Mouse (Mus musculus) bone marrow macrophage, adult 2 months (primary cell): Measurements from ENCODE around the gene Med12l. TPM values are rescaled to one million over a fixed set of nuclear protein-coding genes. Genes with fewer than 3 reads are reported as not detected.

Experiments used
- H3K27ac ChIP-seq: 2 replicates; pipeline ENCODE4 v1.5.1; 2012; ENCODE audit warnings: low read depth, low read length; ENCODE audit not compliant: insufficient read depth
- H3K4me1 ChIP-seq: 2 replicates; pipeline ENCODE4 v1.6.1; 2012; ENCODE audit warnings: low read length; ENCODE audit not compliant: control insufficient read depth, insufficient read depth
- H3K4me3 ChIP-seq: 2 replicates; pipeline ENCODE4 v1.5.1; 2012; ENCODE audit warnings: mild to moderate bottlenecking, low read length, moderate library complexity; ENCODE audit not compliant: insufficient read depth
- CTCF ChIP-seq: IDR thresholded peaks from 2 replicates; pipeline ENCODE4 v1.5.1; 2012; ENCODE audit warnings: low read depth, mild to moderate bottlenecking, low read length, moderate library complexity
- POLR2A ChIP-seq: IDR thresholded peaks from 2 replicates; pipeline ENCODE4 v1.6.1; 2012; ENCODE audit warnings: mild to moderate bottlenecking, low read depth, low read length, borderline replicate concordance
- polyA plus RNA-seq: library from polyadenylated mRNA; stranded (reverse); fragments of >200 nt; gene quantifications from 2 replicates; pipeline ENCODE4 v1.2.4, GENCODE M21; 2012; ENCODE audit not compliant: missing spikeins, insufficient read depth, insufficient read length

The Med12l gene
- polyA plus RNA-seq, 1 experiment, result 0.44 TPM

DNA sequence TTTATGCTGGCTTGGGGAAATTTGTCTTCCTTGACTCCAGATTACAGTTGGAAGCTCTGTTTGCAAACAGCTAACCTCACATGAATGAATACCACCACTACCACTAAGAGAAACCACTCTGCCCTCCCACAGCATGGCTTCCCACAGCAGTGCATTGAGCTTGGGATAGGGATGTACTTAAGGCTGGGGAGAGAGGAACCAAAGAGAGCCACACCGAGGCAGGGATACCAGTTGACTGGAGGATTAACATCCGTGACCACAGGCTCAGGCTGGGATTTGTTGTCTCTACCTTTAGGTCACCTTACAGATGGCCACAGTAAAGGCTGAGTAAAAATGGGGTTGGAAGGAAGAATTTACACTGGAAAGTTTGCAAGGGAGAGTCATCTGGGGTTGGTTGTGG lies 16.6 kb downstream of the Med12l start:
- H3K4me3 ChIP-seq, result no peak overlapping the region
- no peak overlapping the region for H3K27ac ChIP-seq
- H3K4me1 ChIP-seq, result no peaks in the 10 kb centered on the region
- TF ChIP-seq CTCF (no peak), POLR2A (no peak)

DNA sequence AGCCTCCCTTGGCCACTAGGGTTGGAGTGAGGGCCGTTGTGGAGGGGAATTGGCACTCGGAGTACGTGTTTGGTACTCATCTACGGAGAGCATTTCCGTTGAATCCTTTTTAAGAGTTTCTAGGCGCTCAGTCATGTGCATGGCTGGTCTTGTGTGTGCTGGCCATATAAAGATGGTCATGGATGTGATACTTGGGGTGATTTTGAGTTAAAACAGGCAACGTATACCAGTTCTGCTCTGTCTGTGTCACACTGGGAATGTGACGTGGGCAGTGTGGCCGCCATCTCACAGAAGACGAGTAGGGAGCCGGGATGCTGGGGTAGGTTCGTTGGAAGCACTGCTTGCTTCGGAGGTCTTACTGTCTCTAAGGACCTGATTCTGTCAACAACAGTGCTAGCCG lies 17.3 kb downstream of the Med12l start:
- Histone ChIP-seq H3K27ac (no peak overlapping the region), H3K4me3 (no peak overlapping the region), H3K4me1 (no peaks in the 10 kb centered on the region)
- TF ChIP-seq CTCF, result no peak
- TF ChIP-seq POLR2A, result no peak

DNA sequence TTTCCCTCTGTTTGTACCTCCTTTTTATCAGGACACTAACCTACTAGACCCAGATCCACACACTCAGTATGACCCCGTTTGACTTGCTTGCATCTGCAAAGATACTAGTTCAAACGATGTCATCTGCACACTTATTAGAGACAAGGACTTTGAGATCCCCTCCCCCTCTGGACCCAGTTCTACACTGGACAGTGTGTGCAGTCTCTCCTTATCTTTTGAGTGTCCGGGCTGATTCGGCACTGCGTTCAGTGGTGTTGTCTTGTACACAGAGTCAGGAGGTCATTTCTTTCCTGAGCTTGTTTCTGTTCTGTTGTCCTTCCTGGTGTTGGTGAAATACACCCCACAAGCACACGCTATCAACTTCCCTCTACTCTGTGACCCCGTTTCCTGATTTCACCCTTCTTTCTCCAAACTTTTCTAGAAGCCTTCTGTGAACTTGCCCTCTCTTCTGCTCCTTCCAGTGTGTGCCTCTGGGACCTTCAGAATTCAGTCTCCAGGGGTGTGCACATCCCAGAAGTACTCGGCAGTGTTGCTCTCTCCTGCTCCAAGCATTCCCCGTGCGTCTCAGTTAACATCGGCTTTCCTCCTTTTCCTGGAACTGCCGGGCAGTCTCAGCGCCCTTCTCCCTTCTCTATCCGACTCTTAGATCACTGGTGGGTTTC lies 19.0 kb downstream of the Med12l start:
- Histone ChIP-seq H3K4me1 (no peaks in the 10 kb centered on the region), H3K27ac (no peak overlapping the region), H3K4me3 (no peak overlapping the region)
- no peak for TF ChIP-seq POLR2A
- TF ChIP-seq CTCF, result no peak

DNA sequence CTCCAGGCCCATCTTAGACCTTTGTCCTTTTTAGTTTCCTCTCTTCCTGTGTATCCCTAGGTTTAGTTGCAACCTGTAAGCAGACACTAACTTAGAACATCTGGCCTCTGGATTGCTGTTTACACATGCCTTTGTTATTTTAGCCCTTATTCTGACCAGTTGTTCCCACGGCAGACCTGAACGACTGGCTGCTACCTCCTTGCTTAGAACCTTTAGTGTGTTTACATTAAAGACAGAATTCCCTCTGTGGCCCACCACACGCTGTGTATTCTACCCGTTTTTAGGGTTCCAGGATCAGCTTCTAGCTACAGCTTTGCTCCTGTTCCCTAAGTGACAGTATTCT lies 19.5 kb downstream of the Med12l start:
- no peak for TF ChIP-seq POLR2A
- no peak for TF ChIP-seq CTCF
- Histone ChIP-seq H3K4me1 (no peaks in the 10 kb centered on the region), H3K4me3 (no peak overlapping the region), H3K27ac (no peak overlapping the region)

DNA sequence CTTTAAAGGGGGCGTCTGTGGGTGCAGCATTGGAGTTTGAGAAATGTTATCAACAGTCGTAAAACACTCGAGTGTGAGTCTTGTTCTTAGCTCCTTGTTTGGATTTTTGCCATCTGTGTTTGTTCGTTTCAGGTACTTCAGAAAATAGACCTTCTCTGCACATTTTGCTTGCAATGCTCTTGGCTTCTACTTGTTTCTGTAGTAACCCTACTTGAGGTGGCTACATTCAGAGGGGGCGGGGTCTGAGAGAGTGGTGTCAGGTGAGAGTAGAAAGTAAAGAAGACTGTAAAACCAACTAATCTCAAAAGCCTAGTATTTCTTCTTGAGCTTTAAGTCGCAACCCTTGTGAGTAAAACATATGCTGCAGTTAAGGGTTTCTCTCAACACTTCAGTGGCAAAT lies 23.1 kb downstream of the Med12l start:
- H3K4me3 ChIP-seq, result no peak overlapping the region
- no peaks in the 10 kb centered on the region for H3K4me1 ChIP-seq
- H3K27ac ChIP-seq, result no peak overlapping the region
- TF ChIP-seq CTCF (no peak), POLR2A (no peak)

DNA sequence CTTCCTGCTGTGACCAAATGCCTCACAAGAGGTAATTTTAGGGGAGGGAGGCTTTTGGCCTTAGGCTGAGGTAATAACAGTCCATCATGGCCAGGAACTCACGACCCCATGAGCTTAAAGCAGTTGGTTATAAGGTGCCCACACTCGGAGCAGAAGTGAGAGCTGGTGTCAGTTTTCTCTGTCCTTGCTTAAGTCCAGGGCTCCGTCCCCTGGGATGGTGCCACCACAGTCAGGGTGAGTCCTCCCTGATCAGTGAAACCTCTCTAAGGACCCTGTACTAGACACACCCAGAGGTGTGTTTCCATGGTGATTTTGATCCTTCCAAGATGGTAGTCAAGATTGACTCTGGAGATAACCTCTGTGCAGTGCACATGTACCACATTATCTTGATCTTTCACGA lies 25.4 kb downstream of the Med12l start:
- Histone ChIP-seq H3K4me3 (no peak overlapping the region), H3K4me1 (no peaks in the 10 kb centered on the region), H3K27ac (no peak overlapping the region)
- no peak for TF ChIP-seq CTCF
- no peak for TF ChIP-seq POLR2A

DNA sequence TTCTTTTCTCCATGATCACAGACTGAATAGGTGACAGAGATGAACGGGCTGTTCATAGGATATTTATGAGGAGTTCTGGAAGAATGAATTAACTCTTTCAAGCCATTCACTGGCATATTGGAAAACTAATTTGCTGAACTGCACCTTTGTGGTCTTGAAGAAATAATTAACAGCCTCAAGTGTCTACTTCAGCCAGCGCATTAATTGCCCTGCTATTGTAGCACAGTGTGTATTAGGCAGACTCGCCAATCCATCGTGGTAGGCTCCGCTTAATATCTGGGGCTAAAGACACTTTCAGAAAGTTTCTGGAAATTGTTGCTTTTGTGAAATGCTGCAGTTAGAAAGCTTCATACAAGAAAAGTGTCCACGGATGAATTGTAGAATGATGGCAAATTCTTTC lies 35.9 kb downstream of the Med12l start:
- no peak for TF ChIP-seq CTCF
- no peak for TF ChIP-seq POLR2A
- no peak overlapping the region for H3K27ac ChIP-seq
- no peak overlapping the region for H3K4me3 ChIP-seq
- H3K4me1 ChIP-seq, result no peaks in the 10 kb centered on the region

DNA sequence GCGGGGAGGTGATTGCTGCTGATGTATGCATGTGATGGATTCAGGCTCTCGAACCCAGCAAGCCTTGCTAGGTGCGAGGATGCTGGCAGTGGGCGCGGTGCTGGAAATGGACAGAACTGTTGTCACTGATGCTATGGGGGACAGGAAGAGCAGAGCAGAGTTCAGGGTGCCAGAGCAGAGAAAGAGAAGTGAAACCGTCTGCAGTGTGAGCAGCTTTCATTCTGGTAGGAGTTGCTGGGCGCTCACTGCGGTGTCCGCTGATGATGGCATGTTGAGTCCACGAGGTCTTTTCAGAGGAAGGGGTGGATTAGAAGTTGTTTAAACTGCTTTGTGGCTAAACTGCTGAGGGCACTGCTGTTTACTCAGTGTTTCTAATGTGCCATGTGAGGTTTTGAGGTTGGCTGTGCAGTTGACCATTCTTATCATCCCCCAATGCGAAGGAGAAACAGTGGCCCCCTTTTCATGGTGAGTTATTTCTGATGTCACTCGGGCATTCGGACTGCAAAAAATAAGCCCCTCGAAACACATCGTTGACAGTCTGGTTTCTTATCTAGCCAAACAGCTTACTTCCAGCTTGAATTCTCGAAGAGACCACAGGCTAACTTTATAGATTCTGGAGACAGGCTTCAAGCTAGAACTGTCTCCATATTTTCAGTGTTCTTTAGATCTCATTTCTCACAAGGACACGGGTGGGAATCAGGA lies 49.4 kb downstream of the Med12l start:
- Histone ChIP-seq H3K27ac (no peak overlapping the region), H3K4me3 (no peak overlapping the region), H3K4me1 (0 out of 2 replicates have a peak, but pooled peaks cover 3% of the 10 kb centered on the region)
- TF ChIP-seq POLR2A, result no peak
- no peak for TF ChIP-seq CTCF

DNA sequence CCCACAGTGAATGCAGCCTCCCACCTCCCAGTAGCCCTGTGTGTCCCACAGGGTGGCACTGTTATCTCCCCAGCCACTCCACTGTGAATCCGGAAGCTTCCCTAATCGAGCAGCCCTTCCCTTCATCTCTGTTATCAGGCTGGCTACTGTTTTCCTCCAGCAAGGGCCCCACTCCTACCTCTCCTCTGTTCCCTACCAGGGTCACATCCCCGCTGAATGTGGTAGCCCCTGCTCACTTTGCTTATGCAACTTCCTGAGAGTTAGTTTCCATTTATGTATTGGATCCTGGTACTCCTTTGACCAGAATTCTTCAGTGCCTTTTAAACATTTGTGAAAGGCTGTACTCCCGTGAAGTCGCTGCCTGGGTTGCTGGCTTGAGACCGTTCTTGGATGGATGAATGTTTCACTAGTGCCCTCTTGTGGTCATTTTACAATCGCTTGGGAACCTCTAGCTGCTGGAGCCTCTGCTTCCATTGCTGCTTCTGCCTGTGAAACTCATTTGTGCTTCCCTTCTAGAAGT lies 53.5 kb downstream of the Med12l start:
- H3K27ac ChIP-seq, result no peak overlapping the region
- no peak for TF ChIP-seq POLR2A
- peak; percentile 52; the same call in 1 of the 2 replicates for TF ChIP-seq CTCF
- H3K4me3 ChIP-seq, result no peak overlapping the region
- 0 out of 2 replicates have a peak, but pooled peaks cover 3% of the 10 kb centered on the region for H3K4me1 ChIP-seq

DNA sequence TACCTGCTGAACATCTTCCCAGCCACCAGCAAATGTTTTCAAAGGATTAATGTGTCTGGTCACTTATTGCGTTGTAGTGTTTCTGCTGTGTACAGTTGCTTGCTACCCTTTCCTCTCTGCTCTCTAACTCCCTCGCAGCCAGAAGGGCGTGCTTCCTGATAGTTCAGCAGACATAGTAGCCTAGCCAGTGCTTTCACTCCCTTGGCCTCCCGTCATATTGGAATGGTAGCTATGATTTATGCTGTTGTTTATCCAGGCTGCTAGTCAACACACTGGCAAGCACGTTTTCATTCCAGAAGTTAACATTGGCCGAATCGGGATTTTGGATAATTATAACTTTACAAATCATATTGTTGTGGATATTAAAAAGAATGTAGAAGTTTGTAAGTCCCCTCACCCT lies 54.5 kb downstream of the Med12l start:
- Histone ChIP-seq H3K4me3 (no peak overlapping the region), H3K27ac (no peak overlapping the region), H3K4me1 (0 out of 2 replicates have a peak, but pooled peaks cover under 1% of the 10 kb centered on the region)
- TF ChIP-seq POLR2A, result no peak
- TF ChIP-seq CTCF, result no peak
